Mouse (Mus musculus) spleen, adult 2 months (tissue): Measurements from ENCODE around the gene Kif13a. TPM values are rescaled to one million over a fixed set of nuclear protein-coding genes. Genes with fewer than 3 reads are reported as not detected.

Experiments used
- DNase-seq, 2 experiments: peaks; one replicate each; pipeline versions ENCODE4 v3.0.0 to v3.0.0-alpha.2; 2012 to 2021; ENCODE audit warnings: low spot score in 2 of 2, low read depth in 1 of 2
- H3K27ac ChIP-seq: fragments of 200-500 bp; 2 replicates; pipeline ENCODE4 v1.5.1; 2012; ENCODE audit warnings: low read length, inconsistent platforms; ENCODE audit not compliant: insufficient read depth
- H3K27me3 ChIP-seq: fragments of 200-500 bp; 2 replicates; pipeline ENCODE4 v1.6.1; 2012; ENCODE audit warnings: mild to moderate bottlenecking, moderate library complexity, low read length, inconsistent platforms; ENCODE audit not compliant: control insufficient read depth, insufficient read depth
- H3K36me3 ChIP-seq: fragments of 200-500 bp; 2 replicates; pipeline ENCODE4 v1.6.1; 2012; ENCODE audit warnings: mild to moderate bottlenecking, low read length, inconsistent platforms; ENCODE audit not compliant: control insufficient read depth, insufficient read depth
- H3K4me1 ChIP-seq: fragments of 200-500 bp; 2 replicates; pipeline ENCODE4 v1.6.1; 2011; ENCODE audit warnings: inconsistent platforms; ENCODE audit not compliant: control insufficient read depth, insufficient read depth, insufficient read length
- H3K4me3 ChIP-seq: fragments of 200-500 bp; 2 replicates; pipeline ENCODE4 v1.5.1; 2011; ENCODE audit warnings: mild to moderate bottlenecking, inconsistent platforms; ENCODE audit not compliant: insufficient read depth, insufficient read length; ENCODE audit errors: extremely low read depth
- CTCF ChIP-seq: fragments of 200-500 bp; IDR thresholded peaks from 2 replicates; pipeline ENCODE4 v1.5.1; 2011; ENCODE audit warnings: mild to moderate bottlenecking, inconsistent platforms; ENCODE audit not compliant: insufficient read depth, insufficient read length, insufficient replicate concordance; ENCODE audit errors: extremely low read depth
- POLR2A ChIP-seq: fragments of 200-500 bp; IDR thresholded peaks from 2 replicates; pipeline ENCODE4 v1.6.1; 2011; ENCODE audit warnings: low read depth, low read length, inconsistent platforms
- WGBS: fragments of 180-500 bp; shearing (Covaris S2); methylation state at CpG from one replicate; pipeline ENCODE4 v1.1.7; 2018; 5-methylcytosine and 5-hydroxymethylcytosine counted together
- polyA plus RNA-seq: library from polyadenylated mRNA; depleted of rRNA; stranded (reverse); fragments of >200 nt; gene quantifications from 2 replicates; pipeline ENCODE4 v1.2.3, GENCODE M21; 2012

Gene Kif13a
- polyA plus RNA-seq, 1 experiment: 5.6 TPM

DNA sequence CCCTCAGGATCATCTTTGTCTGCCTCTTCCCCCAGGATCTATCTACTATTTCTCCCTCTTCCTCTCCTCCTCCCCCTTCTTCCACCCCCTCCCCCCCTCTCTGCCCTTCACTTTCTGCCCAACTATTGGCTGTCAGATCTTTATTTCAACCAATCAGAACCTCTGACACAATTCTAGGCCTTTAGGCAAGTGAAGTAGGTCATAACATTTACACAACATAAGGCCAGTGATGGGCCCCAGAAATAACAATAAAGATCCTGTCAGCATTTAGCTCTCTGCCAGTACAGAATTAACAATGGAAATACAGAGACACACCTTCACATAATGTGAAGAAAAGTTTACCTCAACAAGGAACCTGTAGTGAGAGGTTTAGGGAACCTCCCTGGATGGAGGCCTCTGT, 13.6 kb upstream of the Kif13a start:
- no peak overlapping the region for H3K27ac ChIP-seq
- no peak overlapping the region for H3K4me3 ChIP-seq
- TF ChIP-seq CTCF: no peak
- no peak for TF ChIP-seq POLR2A
- H3K4me1 ChIP-seq: no peaks in the 10 kb centered on the region
- no peaks in the 10 kb centered on the region for H3K36me3 ChIP-seq
- H3K27me3 ChIP-seq: no peaks in the 10 kb centered on the region
- no peak for DNase-seq

- TF ChIP-seq POLR2A: no peak
- TF ChIP-seq CTCF: no peak
These were observed 4.4 kb upstream of the Kif13a start for GRCm38 (mm10) chr13:46934116-46934515.

GRCm38 (mm10) chr13:46932846-46933245, 3.2 kb upstream of the Kif13a start:
- H3K27ac ChIP-seq: no peak overlapping the region
- no peak for DNase-seq
- no peaks in the 10 kb centered on the region for H3K36me3 ChIP-seq
- TF ChIP-seq CTCF: no peak
- no peak for TF ChIP-seq POLR2A
- H3K4me1 ChIP-seq: peaks cover 4% of the 10 kb centered on the region; the same call in 1 of the 2 replicates
- H3K27me3 ChIP-seq: no peaks in the 10 kb centered on the region
- H3K4me3 ChIP-seq: no peak overlapping the region
- 83% methylated on average over 6 of the region's 6 CpGs for WGBS

More at GRCm38 (mm10) chr13:46934116-46934515, 4.4 kb upstream of the Kif13a start:
- H3K36me3 ChIP-seq: no peaks in the 10 kb centered on the region
- H3K27ac ChIP-seq: no peak overlapping the region
- 93% methylated on average over 10 of the region's 10 CpGs for WGBS
- H3K27me3 ChIP-seq: no peaks in the 10 kb centered on the region
- H3K4me1 ChIP-seq: peaks cover 4% of the 10 kb centered on the region; the same call in 1 of the 2 replicates
- H3K4me3 ChIP-seq: no peak overlapping the region
- DNase-seq: no peak

GRCm38 (mm10) chr13:46932049-46932448, 2.4 kb upstream of the Kif13a start:
- H3K27me3 ChIP-seq: no peaks in the 10 kb centered on the region
- no peaks in the 10 kb centered on the region for H3K36me3 ChIP-seq
- peaks cover 4% of the 10 kb centered on the region; the same call in 1 of the 2 replicates for H3K4me1 ChIP-seq
- no peak for DNase-seq
- 55% methylated on average over 1 of the region's 1 CpGs for WGBS
- no peak for TF ChIP-seq POLR2A
- TF ChIP-seq CTCF: no peak
- H3K4me3 ChIP-seq: no peak overlapping the region
- no peak overlapping the region for H3K27ac ChIP-seq

GRCm38 (mm10) chr13:46930659-46931046, 986 bp upstream of the Kif13a start:
- H3K27ac ChIP-seq: no peak overlapping the region
- TF ChIP-seq CTCF (no peak), POLR2A (no peak)
- peak overlapping the region; percentile 67 for H3K4me3 ChIP-seq
- peaks cover 4% of the 10 kb centered on the region; the same call in 1 of the 2 replicates for H3K4me1 ChIP-seq
- no peaks in the 10 kb centered on the region for H3K27me3 ChIP-seq
- peak; percentile 9 to 15 for DNase-seq
- H3K36me3 ChIP-seq: no peaks in the 10 kb centered on the region
- WGBS: 2% methylated on average over 15 of the region's 15 CpGs

DNA sequence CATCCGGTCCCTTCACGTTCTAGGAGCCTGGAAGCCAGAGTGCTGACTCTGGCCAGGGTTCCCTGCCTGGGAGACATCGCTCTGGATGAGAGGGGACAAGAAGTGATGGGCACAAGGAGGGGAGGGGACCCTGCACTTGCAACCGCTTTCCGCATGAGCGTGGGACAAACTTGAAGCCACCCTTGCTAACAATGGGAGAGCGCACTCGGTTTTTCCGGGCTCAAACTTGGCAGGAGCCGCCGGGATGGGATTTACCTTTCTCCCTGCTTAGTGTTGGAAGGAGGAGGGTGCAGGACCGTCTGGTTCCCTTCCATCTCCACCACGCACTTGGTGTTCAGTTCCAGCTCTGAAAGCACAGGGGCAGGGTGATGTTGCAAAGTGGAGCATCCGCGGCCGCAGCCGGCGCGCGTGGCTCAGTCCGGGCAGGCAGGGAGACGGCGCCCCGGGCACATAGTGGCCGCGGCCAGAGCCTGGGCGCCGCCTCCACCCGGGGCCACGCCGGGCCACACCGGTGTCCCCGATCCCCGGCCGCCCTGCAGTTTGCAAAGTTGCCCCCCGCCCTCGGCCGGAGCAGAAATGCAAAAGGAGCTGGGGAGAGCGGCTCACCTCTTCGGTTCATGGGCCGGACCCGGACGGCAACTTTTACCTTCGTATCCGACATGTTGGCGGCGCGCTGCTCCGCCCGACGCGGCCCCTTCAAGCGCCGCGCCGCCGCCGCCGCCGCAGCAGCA, 541 bp downstream of the Kif13a start:
- DNase-seq: peak in 1 of 2 experiments; percentile 12
- TF ChIP-seq POLR2A: no peak
- no peak for TF ChIP-seq CTCF
- WGBS: 3% methylated on average over 60 of the region's 60 CpGs
- Histone ChIP-seq H3K4me3 (peak overlapping the region; percentile 59), H3K4me1 (peaks cover 4% of the 10 kb centered on the region; the same call in 1 of the 2 replicates), H3K27ac (peak overlapping the region; percentile 22; the same call in 1 of the 2 replicates), H3K36me3 (no peaks in the 10 kb centered on the region), H3K27me3 (no peaks in the 10 kb centered on the region)

DNA sequence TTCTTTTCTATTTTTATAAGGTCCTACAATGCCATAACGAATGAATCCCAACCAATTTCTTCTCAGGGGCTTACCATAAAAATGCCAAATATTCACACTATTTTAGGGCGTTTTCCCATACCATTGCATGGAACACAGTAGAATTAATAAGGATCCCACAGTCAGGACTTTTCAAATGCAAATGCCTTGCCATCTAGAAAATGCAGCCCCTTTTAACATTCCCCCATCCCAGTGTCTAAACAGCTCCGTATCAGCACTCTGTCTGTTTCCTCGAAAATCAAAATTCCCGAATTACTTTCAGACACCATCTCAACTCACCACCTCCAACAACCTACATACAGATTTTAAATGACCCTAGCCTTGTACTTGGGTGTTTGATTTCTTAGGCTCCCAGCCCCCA, 1.3 kb downstream of the Kif13a start:
- Histone ChIP-seq H3K27ac (no peak overlapping the region), H3K36me3 (no peaks in the 10 kb centered on the region), H3K4me3 (no peak overlapping the region), H3K27me3 (no peaks in the 10 kb centered on the region), H3K4me1 (peaks cover 4% of the 10 kb centered on the region; the same call in 1 of the 2 replicates)
- TF ChIP-seq CTCF: no peak
- TF ChIP-seq POLR2A: no peak
- no peak for DNase-seq
- WGBS: 80% methylated on average over 5 of the region's 5 CpGs
